Mouse (Mus musculus) CH12F3 (cell line): ENCODE results near the gene Huwe1.

Source experiments
- in situ Hi-C: fragments of 300-500 bp; cut with MboI; formaldehyde crosslinking; loops from 2 replicates; pipeline ENCODE4 v1.14.3; 2020; ENCODE audit warnings: low sequenced_read_pairs

The Huwe1 gene

DNA sequence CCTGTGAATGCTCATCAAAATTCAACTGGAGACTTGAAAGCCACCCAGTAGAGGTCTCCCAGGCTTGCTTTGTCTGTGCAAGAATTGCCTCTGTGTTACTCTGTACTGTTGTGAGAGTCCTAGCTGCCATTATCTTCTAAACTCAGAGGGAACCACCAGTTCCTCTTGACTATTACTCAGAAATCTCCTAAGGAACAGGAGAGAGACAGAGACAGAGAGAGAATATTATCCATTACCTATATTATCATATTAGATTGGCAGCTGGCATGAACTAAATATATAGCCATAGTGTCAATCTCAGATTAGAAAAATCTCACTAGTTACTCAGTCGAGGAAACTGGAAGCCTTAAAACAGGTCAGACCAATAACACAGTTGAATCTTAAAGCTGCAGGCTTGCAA, 149.6 kb downstream of the Huwe1 start:
- in situ Hi-C loops: no loop called here

DNA sequence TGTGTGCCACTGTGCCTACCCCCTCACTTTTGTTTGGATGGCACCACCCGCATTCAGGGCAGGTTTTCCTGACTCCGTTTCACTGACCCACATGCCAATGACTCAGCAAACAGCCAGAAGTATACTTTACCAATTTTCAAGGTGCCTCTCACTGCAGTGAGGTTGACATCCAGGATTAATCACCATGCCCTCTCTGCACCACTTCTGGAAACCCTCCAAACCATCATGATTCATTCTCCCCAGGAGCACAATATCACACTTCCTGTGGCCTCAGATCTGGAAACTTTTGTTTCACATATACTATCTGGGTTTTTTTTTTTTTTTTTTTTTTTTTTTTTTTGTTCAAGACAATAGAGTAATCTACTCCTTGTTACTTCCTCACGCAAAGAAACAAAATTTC, 150.6 kb downstream of the Huwe1 start:
- in situ Hi-C loops: no loop called here
